Mouse (Mus musculus) CH12.LX (cell line): ENCODE results near the gene Arhgap5. TPM values are rescaled to one million over a fixed set of nuclear protein-coding genes. Genes with fewer than 3 reads are reported as not detected.

Experiments
- DNase-seq: peaks from one replicate; pipeline ENCODE4 v3.0.0-alpha.2; 2013; ENCODE audit errors: extremely low read depth
- H3K27ac ChIP-seq: 2 replicates; pipeline ENCODE4 v1.5.1; 2012; ENCODE audit warnings: low read depth, mild to moderate bottlenecking, control low read depth, moderate library complexity; ENCODE audit not compliant: insufficient read depth
- H3K27me3 ChIP-seq: replicated peaks from 2 replicates; pipeline ENCODE3; 2012; ENCODE audit warnings: inconsistent platforms
- H3K36me3 ChIP-seq, 2 experiments: replicated peaks in 1 of 2; 2 replicates each; pipeline versions ENCODE3 to v1.6.1; 2012; ENCODE audit warnings: inconsistent platforms in 1 of 2, low read length in 1 of 2, mild to moderate bottlenecking in 1 of 2, mixed read lengths in 1 of 2, moderate library complexity in 1 of 2; ENCODE audit not compliant: control insufficient read depth in 1 of 2, insufficient read depth in 1 of 2
- H3K4me1 ChIP-seq, 2 experiments: 2 replicates each; pipeline ENCODE4 v1.6.1; 2012; ENCODE audit warnings: inconsistent platforms in 1 of 2, moderate library complexity in 1 of 2; ENCODE audit not compliant: insufficient read depth in 2 of 2, control insufficient read depth in 1 of 2
- H3K4me2 ChIP-seq: 2 replicates; pipeline ENCODE4 v1.6.1; 2012; ENCODE audit warnings: low read depth, mild to moderate bottlenecking, control low read depth; ENCODE audit not compliant: poor library complexity, insufficient read depth, severe bottlenecking
- H3K4me3 ChIP-seq, 3 experiments: fragments of 150-350 bp in 1 of 3; sonication (generic) in 1 of 3; replicated peaks in 1 of 3; 2 replicates each; pipeline versions ENCODE3 to v1.5.1; 2011 to 2012; ENCODE audit warnings: low read depth in 2 of 3, low read length in 2 of 3, mild to moderate bottlenecking in 2 of 3, moderate library complexity in 2 of 3, control low read depth in 1 of 3, improper control_type of control experiment in 1 of 3, inconsistent platforms in 1 of 3, mixed read lengths in 1 of 3; ENCODE audit not compliant: poor library complexity in 1 of 3
- H3K79me2 ChIP-seq: replicated peaks from 2 replicates; pipeline ENCODE4 v1.6.1; 2012; ENCODE audit warnings: mild to moderate bottlenecking, moderate library complexity; ENCODE audit not compliant: control insufficient read depth, poor library complexity, insufficient read depth, severe bottlenecking; ENCODE audit errors: extremely low read depth
- H3K9ac ChIP-seq: 2 replicates; pipeline ENCODE4 v1.6.1; 2012; ENCODE audit warnings: low read depth, mild to moderate bottlenecking, control low read depth, moderate library complexity; ENCODE audit not compliant: insufficient read depth
- H3K9me3 ChIP-seq: replicated peaks from 2 replicates; pipeline ENCODE3; 2012; ENCODE audit warnings: low read length, inconsistent platforms, mixed read lengths
- BHLHE40 ChIP-seq: IDR thresholded peaks from 2 replicates; pipeline ENCODE4 v1.6.1; 2011; ENCODE audit warnings: mild to moderate bottlenecking, low read depth, low read length, improper control_type of control experiment
- CHD1 ChIP-seq: IDR thresholded peaks from 2 replicates; pipeline ENCODE4 v1.6.1; 2012; ENCODE audit warnings: low read depth, low read length, improper control_type of control experiment, inconsistent platforms
- CHD2 ChIP-seq: IDR thresholded peaks from 2 replicates; pipeline ENCODE4 v1.6.1; 2011; ENCODE audit warnings: low read length, improper control_type of control experiment
- CTCF ChIP-seq, 2 experiments: IDR thresholded peaks in 1 of 2; conservative IDR thresholded peaks in 1 of 2; 2 replicates each; pipeline ENCODE4 v1.5.1; 2011 to 2012; ENCODE audit warnings: low read depth in 2 of 2, low read length in 2 of 2, improper control_type of control experiment in 1 of 2, inconsistent platforms in 1 of 2, mild to moderate bottlenecking in 1 of 2, moderate library complexity in 1 of 2
- E2F4 ChIP-seq: IDR thresholded peaks from 2 replicates; pipeline ENCODE4 v1.6.1; 2011; ENCODE audit warnings: low read depth, low read length, improper control_type of control experiment; ENCODE audit not compliant: insufficient replicate concordance
- ELF1 ChIP-seq: IDR thresholded peaks from 2 replicates; pipeline ENCODE4 v1.6.1; 2014; ENCODE audit warnings: low read depth, mild to moderate bottlenecking, inconsistent platforms, low read length, improper control_type of control experiment
- EP300 ChIP-seq: IDR thresholded peaks from 2 replicates; pipeline ENCODE4 v1.6.1; 2011; ENCODE audit warnings: low read length, improper control_type of control experiment
- ETS1 ChIP-seq: conservative IDR thresholded peaks from 2 replicates; pipeline ENCODE4 v1.6.1; 2012; ENCODE audit warnings: low read depth, mild to moderate bottlenecking, inconsistent platforms, low read length, improper control_type of control experiment, moderate library complexity
- GABPA ChIP-seq: IDR thresholded peaks from 2 replicates; pipeline ENCODE4 v1.6.1; 2012; ENCODE audit warnings: low read depth, low read length, improper control_type of control experiment, inconsistent platforms; ENCODE audit not compliant: insufficient replicate concordance
- HCFC1 ChIP-seq: IDR thresholded peaks from 2 replicates; pipeline ENCODE4 v1.6.1; 2012; ENCODE audit warnings: low read depth, mild to moderate bottlenecking, inconsistent platforms, low read length, improper control_type of control experiment
- IRF4 ChIP-seq: IDR thresholded peaks from 2 replicates; pipeline ENCODE4 v1.6.1; 2014; ENCODE audit warnings: low read depth, mild to moderate bottlenecking, inconsistent platforms, low read length, improper control_type of control experiment
- JUN ChIP-seq: IDR thresholded peaks from 2 replicates; pipeline ENCODE4 v1.6.1; 2011; ENCODE audit warnings: low read depth, mild to moderate bottlenecking, low read length, improper control_type of control experiment, moderate library complexity; ENCODE audit not compliant: insufficient read depth
- JUND ChIP-seq: conservative IDR thresholded peaks from 2 replicates; pipeline ENCODE4 v1.6.1; 2011; ENCODE audit warnings: low read depth, low read length, improper control_type of control experiment
- KAT2A ChIP-seq: IDR thresholded peaks from 2 replicates; pipeline ENCODE4 v1.6.1; 2012; ENCODE audit warnings: low read length, improper control_type of control experiment, inconsistent platforms; ENCODE audit not compliant: insufficient replicate concordance
- MAFK ChIP-seq: IDR thresholded peaks from 2 replicates; pipeline ENCODE4 v1.6.1; 2011; ENCODE audit warnings: low read length, improper control_type of control experiment; ENCODE audit not compliant: insufficient replicate concordance
- MAX ChIP-seq: IDR thresholded peaks from 2 replicates; pipeline ENCODE4 v1.6.1; 2011; ENCODE audit warnings: low read length, improper control_type of control experiment
- MAZ ChIP-seq: IDR thresholded peaks from 2 replicates; pipeline ENCODE4 v1.6.1; 2012; ENCODE audit warnings: low read depth, mild to moderate bottlenecking, inconsistent platforms, low read length, improper control_type of control experiment, moderate library complexity
- MEF2A ChIP-seq: IDR thresholded peaks from 2 replicates; pipeline ENCODE4 v1.6.1; 2014; ENCODE audit warnings: low read depth, mild to moderate bottlenecking, inconsistent platforms, low read length, improper control_type of control experiment, borderline replicate concordance
- MXI1 ChIP-seq: IDR thresholded peaks from 2 replicates; pipeline ENCODE4 v1.6.1; 2011; ENCODE audit warnings: mild to moderate bottlenecking, low read depth, low read length, improper control_type of control experiment
- MYC ChIP-seq: IDR thresholded peaks from 2 replicates; pipeline ENCODE4 v1.6.1; 2011; ENCODE audit warnings: low read depth, mild to moderate bottlenecking, improper control_type of control experiment, low read length
- NELFE ChIP-seq: IDR thresholded peaks from 2 replicates; pipeline ENCODE4 v1.6.1; 2011; ENCODE audit warnings: low read depth, low read length, improper control_type of control experiment
- NRF1 ChIP-seq: IDR thresholded peaks from 2 replicates; pipeline ENCODE4 v1.6.1; 2014; ENCODE audit warnings: low read depth, mild to moderate bottlenecking, inconsistent platforms, low read length, improper control_type of control experiment, moderate library complexity
- PAX5 ChIP-seq: IDR thresholded peaks from 2 replicates; pipeline ENCODE4 v1.6.1; 2012; ENCODE audit warnings: low read length, inconsistent platforms, mixed read lengths
- POLR2A ChIP-seq: IDR thresholded peaks from 2 replicates; pipeline ENCODE4 v1.6.1; 2011; ENCODE audit warnings: low read depth, mild to moderate bottlenecking, improper control_type of control experiment, low read length
- POLR2AphosphoS2 ChIP-seq: IDR thresholded peaks from 2 replicates; pipeline ENCODE4 v1.6.1; 2011; ENCODE audit warnings: low read depth, low read length, improper control_type of control experiment
- RAD21 ChIP-seq: IDR thresholded peaks from 2 replicates; pipeline ENCODE4 v1.6.1; 2011; ENCODE audit warnings: low read depth, mild to moderate bottlenecking, low read length, improper control_type of control experiment, moderate library complexity
- RCOR1 ChIP-seq: conservative IDR thresholded peaks from 2 replicates; pipeline ENCODE4 v1.6.1; 2012; ENCODE audit warnings: low read depth, mild to moderate bottlenecking, inconsistent platforms, low read length, improper control_type of control experiment
- SIN3A ChIP-seq: IDR thresholded peaks from 2 replicates; pipeline ENCODE4 v1.6.1; 2012; ENCODE audit warnings: low read length, improper control_type of control experiment, inconsistent platforms
- SMC3 ChIP-seq: IDR thresholded peaks from 2 replicates; pipeline ENCODE4 v1.6.1; 2011; ENCODE audit warnings: low read depth, low read length, improper control_type of control experiment
- TBP ChIP-seq: conservative IDR thresholded peaks from 2 replicates; pipeline ENCODE4 v1.6.1; 2011; ENCODE audit warnings: low read depth, low read length, improper control_type of control experiment
- TCF12 ChIP-seq: IDR thresholded peaks from 2 replicates; pipeline ENCODE4 v1.6.1; 2014; ENCODE audit warnings: low read depth, mild to moderate bottlenecking, inconsistent platforms, low read length, improper control_type of control experiment
- UBTF ChIP-seq: IDR thresholded peaks from 2 replicates; pipeline ENCODE4 v1.6.1; 2012; ENCODE audit warnings: low read depth, mild to moderate bottlenecking, inconsistent platforms, low read length, improper control_type of control experiment, moderate library complexity
- USF1 ChIP-seq: IDR thresholded peaks from 2 replicates; pipeline ENCODE4 v1.6.1; 2014; ENCODE audit warnings: low read depth, mild to moderate bottlenecking, inconsistent platforms, low read length, improper control_type of control experiment
- USF2 ChIP-seq: conservative IDR thresholded peaks from 2 replicates; pipeline ENCODE4 v1.6.1; 2011; ENCODE audit warnings: low read depth, low read length, improper control_type of control experiment
- ZC3H11A ChIP-seq: IDR thresholded peaks from 2 replicates; pipeline ENCODE4 v1.6.1; 2012; ENCODE audit warnings: low read depth, mild to moderate bottlenecking, inconsistent platforms, low read length, improper control_type of control experiment
- ZKSCAN1 ChIP-seq: IDR thresholded peaks from 2 replicates; pipeline ENCODE4 v1.6.1; 2012; ENCODE audit warnings: low read depth, inconsistent platforms, low read length, improper control_type of control experiment, borderline replicate concordance
- ZMIZ1 ChIP-seq: IDR thresholded peaks from 2 replicates; pipeline ENCODE4 v1.6.1; 2012; ENCODE audit warnings: low read depth, mild to moderate bottlenecking, inconsistent platforms, low read length, improper control_type of control experiment
- ZNF384 ChIP-seq: IDR thresholded peaks from 2 replicates; pipeline ENCODE4 v1.6.1; 2012; ENCODE audit warnings: low read depth, low read length, improper control_type of control experiment, inconsistent platforms
- dilution Hi-C: fragments of 300-500 bp; cut with MboI; formaldehyde crosslinking; loops from 2 replicates; pipeline ENCODE4 v1.14.3; 2020; ENCODE audit warnings: low sequenced_read_pairs; ENCODE audit not compliant: extremely low pct_unique_long_range_greater_than_20kb, extremely low pct_ligation_motif_present
- in situ Hi-C: fragments of 300-500 bp; cut with MboI; formaldehyde crosslinking; loops from 3 replicates; pipeline ENCODE4 v1.14.3; 2019; ENCODE audit warnings: low sequenced_read_pairs, low pct_ligation_motif_present, low pct_unique_long_range_greater_than_20kb, mixed read lengths
- polyA plus RNA-seq: library from polyadenylated mRNA; unstranded; fragments of >175 nt; gene quantifications from 2 replicates; pipeline ENCODE4 v1.2.1, GENCODE M21; 2012; ENCODE audit warnings: low read depth; ENCODE audit not compliant: insufficient read length
- total RNA-seq, 2 experiments: library from RNA; depleted of rRNA; stranded (reverse); fragments of 300-350 nt in 1 of 2; fragments of >200 nt in 1 of 2; gene quantifications; 2 replicates each; pipeline ENCODE4 v1.2.3; 2012 to 2014

The Arhgap5 gene
- total RNA-seq (2012; rRNA removed) (12.0 and 13.0 TPM in 2 replicates), total RNA-seq (2014; rRNA removed) (42.7 and 45.5 TPM in 2 replicates), polyA plus RNA-seq (11.1 and 13.0 TPM in 2 replicates)

DNA sequence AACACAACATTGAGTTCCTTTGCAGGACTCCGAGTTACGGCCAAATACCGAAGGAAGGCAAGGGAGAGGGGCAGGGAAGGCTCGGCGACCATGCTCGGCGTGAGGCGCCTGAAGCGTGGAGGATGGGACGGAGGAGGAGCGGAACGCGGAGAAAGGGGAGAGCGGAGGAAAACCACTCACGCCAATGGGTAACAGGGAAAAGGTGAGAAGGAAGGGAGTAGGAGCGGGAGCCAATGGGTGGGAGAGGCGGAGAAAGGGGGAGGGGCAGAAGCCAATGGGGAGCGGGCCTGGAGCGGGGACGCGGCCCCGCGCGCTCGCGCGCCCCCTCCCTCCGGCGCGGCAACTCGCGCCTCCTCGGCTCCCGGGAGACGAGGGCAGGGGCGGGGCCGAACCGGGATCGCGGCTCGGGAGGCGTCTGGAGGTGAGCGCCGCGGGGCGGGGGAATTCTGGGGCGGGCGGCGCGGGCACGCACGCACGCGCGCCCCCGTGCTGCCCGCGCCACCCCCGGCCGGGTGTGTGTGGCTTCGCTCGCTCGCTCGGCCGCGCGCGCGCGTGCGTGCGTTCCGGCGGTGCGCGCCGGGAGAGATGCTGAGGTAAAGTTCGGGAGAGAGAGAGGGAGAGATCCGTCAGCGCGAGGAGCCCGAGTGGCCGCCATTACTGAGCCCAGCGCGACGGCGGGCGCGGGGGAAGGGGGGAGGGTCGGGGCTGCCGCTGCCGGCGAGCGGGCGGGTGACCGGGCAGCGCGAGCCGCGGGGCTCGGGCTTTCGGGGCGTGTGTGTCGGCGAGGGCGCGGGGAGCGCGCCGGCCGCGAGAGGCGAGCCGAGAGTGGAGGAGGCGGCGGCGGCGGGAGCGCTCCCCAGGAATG, at the start of gene Arhgap5:
TSS of gene Arhgap5 (plus strand) at position 517 of the 865 bp plus-strand sequence.
- Histone ChIP-seq H3K27me3 (no peaks in the 10 kb centered on the region), H3K9me3 (no peaks in the 10 kb centered on the region), H3K4me3 (peak within 1 kb of the TSS; percentile 82 to 94 (median 86)), H3K36me3 (no peaks in the 10 kb centered on the region), H3K4me2 (peak within 1 kb of the TSS; percentile 78), H3K27ac (peak within 1 kb of the TSS; percentile 61), H3K79me2 (peaks cover 9% of the 10 kb centered on the region; the same call in 1 of the 2 replicates), H3K4me1 (peaks cover 0 to 15% of the 10 kb centered on the region in 2 experiments; a peak in 2 of 4 replicates), H3K9ac (peak within 1 kb of the TSS; percentile 95)
- TF ChIP-seq USF2 (no peak), CHD2 (peak; percentile 89; the same call in 1 of the 2 replicates), UBTF (no peak), ZMIZ1 (0 out of 2 replicates have a peak, but pooled peaks have one; percentile 12), USF1 (no peak), GABPA (no peak), IRF4 (0 out of 2 replicates have a peak, but pooled peaks have one; percentile 23), HCFC1 (no peak; the same call in 1 of the 2 replicates), MYC (no peak), E2F4 (no peak), ELF1 (no peak; the same call in none of the 2 replicates), MXI1 (no peak), MAX (no peak; the same call in 1 of the 2 replicates), CHD1 (no peak), EP300 (no peak), RCOR1 (no peak), PAX5 (no peak), ZNF384 (no peak), RAD21 (no peak), TCF12 (0 out of 2 replicates have a peak, but pooled peaks have one; percentile 7), CTCF (conservative IDR thresholded peaks at IDR 0.05 in 1 of 2, IDR thresholded peaks at IDR 0.05 in 1 of 2; ENCODE audit: low read depth in 2 of 2, low read length in 2 of 2) (no peak), SIN3A (no peak), ZKSCAN1 (no peak), MEF2A (no peak), TBP (no peak), ETS1 (no peak), POLR2A (peak; percentile 63), KAT2A (no peak), NRF1 (peak; percentile 74), MAZ (no peak), MAFK (no peak), ZC3H11A (no peak), SMC3 (no peak), NELFE (peak; percentile 37; the same call in 1 of the 2 replicates), JUND (no peak), BHLHE40 (peak; percentile 37; the same call in 1 of the 2 replicates), POLR2AphosphoS2 (no peak), JUN (no peak)
- peak; percentile 77 for DNase-seq
- in situ Hi-C loops (loop anchor here (5.0 kb wide), 1 partner anchor 119 kb away; no protein-coding TSS in a partner anchor), dilution Hi-C loops (no loop called here)
